Mouse (Mus musculus): Measurements from ENCODE around the gene Dnttip1. TPM values are rescaled to one million over a fixed set of nuclear protein-coding genes. Genes with fewer than 3 reads are reported as not detected.
"Not testable (repeated sequence)": the region's sequence is repeated elsewhere in the genome, so short reads cannot be mapped to it uniquely, and the experiment has no call there.

The Dnttip1 gene
- total and polyA plus RNA-seq, 3 experiments, result 20.6 to 59.9 TPM; not detected in 1

DNA sequence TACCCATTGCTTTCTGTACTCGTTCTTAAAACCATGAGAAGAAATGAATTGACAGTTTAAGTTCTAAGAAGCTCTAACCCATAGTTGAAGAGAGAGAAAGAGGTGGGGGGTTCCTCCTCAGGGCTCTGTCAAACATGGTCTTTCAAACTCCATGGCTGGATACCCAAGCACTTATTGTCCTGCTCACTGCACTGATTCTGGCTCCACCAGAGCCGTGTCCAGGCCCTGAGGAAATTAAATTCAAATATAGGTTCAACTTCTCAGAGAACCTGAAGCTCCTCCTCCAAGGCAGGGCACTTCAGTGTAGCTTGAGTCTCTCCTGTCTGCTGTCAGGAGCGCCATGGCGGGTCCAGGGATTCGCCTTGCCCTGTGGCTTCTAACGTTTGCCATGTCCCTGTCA is 30.8 kb upstream of the Dnttip1 start, which contains the start of gene Spint5:
TSS of gene Spint5 (plus strand) at position 301 of the 400 bp plus-strand sequence.
- no peaks in the 10 kb centered on the region for H3K79me2 ChIP-seq (ENCODE audit: control insufficient read depth, insufficient read depth, low read length, poor library complexity)
- no peak for TF ChIP-seq USF2 (IDR thresholded peaks at IDR 0.05; ENCODE audit: borderline replicate concordance in 1 of 2, insufficient read depth in 1 of 2, low read depth in 1 of 2, low read length in 2 of 2)
- TF ChIP-seq KAT2A (conservative IDR thresholded peaks at IDR 0.05; ENCODE audit: low read depth, low read length), result no peak
- no peak for TF ChIP-seq GABPA (IDR thresholded peaks at IDR 0.05; ENCODE audit: low read depth, low read length)
- no peak for TF ChIP-seq CTCF (IDR thresholded peaks at IDR 0.05 in 2 of 3, conservative IDR thresholded peaks at IDR 0.05 in 1 of 3; ENCODE audit: control insufficient read depth in 1 of 3, insufficient read depth in 1 of 3, low read depth in 2 of 3, low read length in 3 of 3, poor library complexity in 1 of 3, severe bottlenecking in 1 of 3)
- TF ChIP-seq TBP (IDR thresholded peaks at IDR 0.05; ENCODE audit: low read depth, low read length), result no peak
- no peak for TF ChIP-seq CHD2 (IDR thresholded peaks at IDR 0.05; ENCODE audit: low read length)
- no peak for TF ChIP-seq EP300 (IDR thresholded peaks at IDR 0.05; ENCODE audit: low read depth in 1 of 2, low read length in 2 of 2)
- peaks cover 5% of the 10 kb centered on the region in 2 experiments; a peak in 3 of 4 replicates for H3K27me3 ChIP-seq (ENCODE audit: control insufficient read depth in 1 of 2, insufficient read depth in 2 of 2, low read length in 2 of 2)
- H3K4me3 ChIP-seq (ENCODE audit: control insufficient read depth in 1 of 2, insufficient read depth in 1 of 2, low read depth in 2 of 2, low read length in 2 of 2), result no peak within 1 kb of the TSS
- no peak within 1 kb of the TSS for H3K9ac ChIP-seq (ENCODE audit: control insufficient read depth, low read depth, low read length, poor library complexity, severe bottlenecking)
- no peak within 1 kb of the TSS for H3K27ac ChIP-seq (ENCODE audit: control insufficient read depth, low read depth, low read length)
- H3K4me1 ChIP-seq (ENCODE audit: control insufficient read depth in 1 of 2, insufficient read depth in 2 of 2, low read length in 2 of 2), result no peaks in the 10 kb centered on the region
- no peaks in the 10 kb centered on the region for H3K36me3 ChIP-seq (ENCODE audit: control insufficient read depth in 1 of 2, insufficient read depth in 2 of 2, low read length in 2 of 2)
- no peak for DNase-seq (ENCODE audit: low read depth, low spot score)
- no peaks in the 10 kb centered on the region for H3K9me3 ChIP-seq (replicated peaks; ENCODE audit: insufficient read depth, low read length)

DNA sequence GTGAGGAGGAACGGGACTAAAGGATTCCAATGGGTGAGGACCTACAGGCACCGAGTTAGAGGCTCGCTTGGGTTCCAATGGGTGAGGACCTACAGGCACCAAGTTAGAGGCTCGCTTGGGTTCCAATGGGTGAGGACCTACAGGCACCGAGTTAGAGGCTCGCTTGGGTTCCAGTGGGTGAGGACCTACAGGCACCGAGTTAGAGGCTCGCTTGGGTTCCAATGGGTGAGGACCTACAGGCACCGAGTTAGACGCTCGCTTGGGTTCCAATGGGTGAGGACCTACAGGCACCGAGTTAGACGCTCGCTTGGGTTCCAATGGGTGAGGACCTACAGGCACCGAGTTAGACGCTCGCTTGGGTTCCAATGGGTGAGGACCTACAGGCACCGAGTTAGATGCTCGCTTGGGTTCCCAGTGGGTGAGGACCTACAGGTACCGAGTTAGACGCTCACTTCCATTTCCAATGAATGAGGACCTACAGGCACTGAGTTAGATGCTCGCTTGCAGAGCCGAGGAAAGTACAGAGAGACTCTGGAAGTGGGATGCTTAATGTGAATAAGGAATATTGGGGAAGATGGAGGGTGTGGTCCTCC is 29.5 kb upstream of the Dnttip1 start:
- DNase-seq (ENCODE audit: low read depth, low spot score); H3K27me3 ChIP-seq (ENCODE audit: control insufficient read depth in 1 of 2, insufficient read depth in 2 of 2, low read length in 2 of 2); H3K9ac ChIP-seq (ENCODE audit: control insufficient read depth, low read depth, low read length, poor library complexity, severe bottlenecking); H3K36me3 ChIP-seq (ENCODE audit: control insufficient read depth in 1 of 2, insufficient read depth in 2 of 2, low read length in 2 of 2); H3K9me3 ChIP-seq (replicated peaks; ENCODE audit: insufficient read depth, low read length); H3K4me1 ChIP-seq (ENCODE audit: control insufficient read depth in 1 of 2, insufficient read depth in 2 of 2, low read length in 2 of 2); H3K27ac ChIP-seq (ENCODE audit: control insufficient read depth, low read depth, low read length); H3K4me3 ChIP-seq (ENCODE audit: control insufficient read depth in 1 of 2, insufficient read depth in 1 of 2, low read depth in 2 of 2, low read length in 2 of 2); H3K79me2 ChIP-seq (ENCODE audit: control insufficient read depth, insufficient read depth, low read length, poor library complexity): not testable (repeated sequence)

DNA sequence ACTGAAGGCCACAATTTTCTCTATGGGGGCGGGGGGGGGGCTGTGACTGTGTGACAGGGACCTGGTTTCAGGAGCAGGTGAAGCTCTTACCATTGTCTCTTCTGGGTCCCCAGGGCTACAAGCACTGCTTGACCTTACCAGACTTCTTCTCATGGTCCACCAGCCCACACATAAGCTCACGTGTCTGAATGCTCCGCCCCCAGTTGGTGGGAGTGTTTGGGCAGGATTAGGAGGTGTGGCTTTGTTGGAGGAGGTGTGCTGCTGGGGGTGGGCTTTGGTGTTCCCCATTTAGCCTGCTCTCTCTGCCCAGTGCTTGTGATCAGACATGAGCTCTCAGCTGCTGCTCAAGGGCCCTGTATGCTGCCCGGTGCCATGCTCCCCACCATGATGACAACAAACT is 22.5 kb upstream of the Dnttip1 start:
- no peak for TF ChIP-seq ZKSCAN1 (IDR thresholded peaks at IDR 0.05; ENCODE audit: low read depth, low read length)
- no peak for TF ChIP-seq MYC (IDR thresholded peaks at IDR 0.05; ENCODE audit: low read depth, low read length)
- H3K27me3 ChIP-seq (ENCODE audit: control insufficient read depth in 1 of 2, insufficient read depth in 2 of 2, low read length in 2 of 2), result peaks cover 1 to 6% of the 10 kb centered on the region in 2 experiments; a peak in 2 of 4 replicates
- no peaks in the 10 kb centered on the region for H3K4me1 ChIP-seq (ENCODE audit: control insufficient read depth in 1 of 2, insufficient read depth in 2 of 2, low read length in 2 of 2)
- no peak for DNase-seq (ENCODE audit: low read depth, low spot score)
- no peaks in the 10 kb centered on the region for H3K79me2 ChIP-seq (ENCODE audit: control insufficient read depth, insufficient read depth, low read length, poor library complexity)
- H3K9me3 ChIP-seq (replicated peaks; ENCODE audit: insufficient read depth, low read length), result no peaks in the 10 kb centered on the region
- no peak overlapping the region for H3K4me3 ChIP-seq (ENCODE audit: control insufficient read depth in 1 of 2, insufficient read depth in 1 of 2, low read depth in 2 of 2, low read length in 2 of 2)
- no peak overlapping the region for H3K9ac ChIP-seq (ENCODE audit: control insufficient read depth, low read depth, low read length, poor library complexity, severe bottlenecking)
- H3K27ac ChIP-seq (ENCODE audit: control insufficient read depth, low read depth, low read length), result no peak overlapping the region
- no peaks in the 10 kb centered on the region for H3K36me3 ChIP-seq (ENCODE audit: control insufficient read depth in 1 of 2, insufficient read depth in 2 of 2, low read length in 2 of 2)

All from MEL (cell line).